Mouse (Mus musculus) splenic B cell, adult 2 months (primary cell): ENCODE measurements around the gene Sae1.
"Not testable (repeated sequence)": the region's sequence is repeated elsewhere in the genome, so short reads cannot be mapped to it uniquely, and the experiment has no call there.

ENCODE experiments used
- DNase-seq: peaks from one replicate; pipeline ENCODE4 v3.0.0-alpha.2; 2011; ENCODE audit warnings: low read depth, low spot score
- H3K27me3 ChIP-seq: 2 replicates; pipeline ENCODE4 v1.6.1; 2012; ENCODE audit warnings: mild to moderate bottlenecking, low read length, moderate library complexity, mixed read lengths; ENCODE audit not compliant: control insufficient read depth, poor library complexity, insufficient read depth, severe bottlenecking
- H3K36me3 ChIP-seq: 2 replicates; pipeline ENCODE4 v1.6.1; 2012; ENCODE audit warnings: mild to moderate bottlenecking, low read length, moderate library complexity, mixed read lengths; ENCODE audit not compliant: control insufficient read depth, poor library complexity, insufficient read depth, severe bottlenecking

Sae1 gene

GRCm38 (mm10) chr7:16312011-16312671, 75.5 kb downstream of the Sae1 start:
- Histone ChIP-seq H3K36me3 (no peaks in the 10 kb centered on the region), H3K27me3 (no peaks in the 10 kb centered on the region)
- peak; percentile 31 for DNase-seq

- Histone ChIP-seq H3K27me3 (no peaks in the 10 kb centered on the region), H3K36me3 (no peaks in the 10 kb centered on the region)
- peak; percentile 52 for DNase-seq
Observed at GRCm38 (mm10) chr7:16311453-16312004, 76.1 kb downstream of the Sae1 start.

GRCm38 (mm10) chr7:16310521-16311452, 76.8 kb downstream of the Sae1 start:
- DNase-seq = peak; percentile 68
- H3K27me3 ChIP-seq = no peaks in the 10 kb centered on the region
- no peaks in the 10 kb centered on the region for H3K36me3 ChIP-seq

GRCm38 (mm10) chr7:16310020-16310520, 77.5 kb downstream of the Sae1 start:
- Histone ChIP-seq H3K36me3 (no peaks in the 10 kb centered on the region), H3K27me3 (no peaks in the 10 kb centered on the region)
- DNase-seq = peak; percentile 91

- H3K36me3 ChIP-seq = no peaks in the 10 kb centered on the region
- H3K27me3 ChIP-seq = no peaks in the 10 kb centered on the region
- DNase-seq = peak; percentile 89
Observed at GRCm38 (mm10) chr7:16309318-16310019, 78.1 kb downstream of the Sae1 start.

GRCm38 (mm10) chr7:16308555-16309317, 78.9 kb downstream of the Sae1 start:
- no peaks in the 10 kb centered on the region for H3K27me3 ChIP-seq
- no peaks in the 10 kb centered on the region for H3K36me3 ChIP-seq
- DNase-seq = peak; percentile 67

- H3K27me3 ChIP-seq, DNase-seq, H3K36me3 ChIP-seq: not testable (repeated sequence)
Observed at GRCm38 (mm10) chr7:16308093-16308492, 79.5 kb downstream of the Sae1 start, which contains the start of gene Bbc3. Bbc3 (plus strand) TSS chr7:16308393.

GRCm38 (mm10) chr7:16307141-16307540, 80.5 kb downstream of the Sae1 start:
- H3K36me3 ChIP-seq, DNase-seq, H3K27me3 ChIP-seq: not testable (repeated sequence)

GRCm38 (mm10) chr7:16299419-16300035, 88.1 kb downstream of the Sae1 start:
- DNase-seq = peak; percentile 86
- Histone ChIP-seq H3K36me3 (no peaks in the 10 kb centered on the region), H3K27me3 (no peaks in the 10 kb centered on the region)

- Histone ChIP-seq H3K27me3 (no peaks in the 10 kb centered on the region), H3K36me3 (no peaks in the 10 kb centered on the region)
- no peak for DNase-seq
Observed at GRCm38 (mm10) chr7:16298927-16299326, 88.7 kb downstream of the Sae1 start.

- Histone ChIP-seq H3K27me3 (no peaks in the 10 kb centered on the region), H3K36me3 (no peaks in the 10 kb centered on the region)
- DNase-seq = no peak
Observed at GRCm38 (mm10) chr7:16297616-16298015, 90.0 kb downstream of the Sae1 start.

GRCm38 (mm10) chr7:16296766-16297390, 90.7 kb downstream of the Sae1 start:
- Histone ChIP-seq H3K36me3 (no peaks in the 10 kb centered on the region), H3K27me3 (no peaks in the 10 kb centered on the region)
- DNase-seq = peak; percentile 96

GRCm38 (mm10) chr7:16296146-16296545, 91.5 kb downstream of the Sae1 start:
- no peak for DNase-seq
- H3K27me3 ChIP-seq = no peaks in the 10 kb centered on the region
- no peaks in the 10 kb centered on the region for H3K36me3 ChIP-seq
